Mouse (Mus musculus) ES-CJ7 (cell line): ENCODE data around the gene Grik3.

ENCODE experiments used
- DNase-seq: peaks from one replicate; pipeline ENCODE4 v3.0.0; 2011; ENCODE audit warnings: low read depth, low spot score

The Grik3 gene

GRCm38 (mm10) chr4:125640921-125641663 is 150.6 kb downstream of the Grik3 start:
- no peak for DNase-seq

- DNase-seq = no peak
Observed at GRCm38 (mm10) chr4:125644581-125645568, 154.4 kb downstream of the Grik3 start.

GRCm38 (mm10) chr4:125651676-125652246 is 161.3 kb downstream of the Grik3 start:
- peak; percentile 91 for DNase-seq

GRCm38 (mm10) chr4:125656031-125656430 is 165.5 kb downstream of the Grik3 start:
- DNase-seq = no peak

GRCm38 (mm10) chr4:125658376-125658775 is 167.9 kb downstream of the Grik3 start:
- DNase-seq = no peak

- DNase-seq = no peak
Observed at GRCm38 (mm10) chr4:125661982-125662381, 171.5 kb downstream of the Grik3 start.

GRCm38 (mm10) chr4:125663262-125663661 is 172.8 kb downstream of the Grik3 start:
- DNase-seq = no peak

- no peak for DNase-seq
Observed at GRCm38 (mm10) chr4:125665955-125666354, 175.5 kb downstream of the Grik3 start.

- DNase-seq = no peak
Observed at GRCm38 (mm10) chr4:125682007-125682406, 191.5 kb downstream of the Grik3 start.

GRCm38 (mm10) chr4:125687078-125687477 is 196.6 kb downstream of the Grik3 start:
- no peak for DNase-seq

- DNase-seq = no peak
Observed at GRCm38 (mm10) chr4:125695431-125695830, 204.9 kb downstream of the Grik3 start.

GRCm38 (mm10) chr4:125696182-125696939 is 205.9 kb downstream of the Grik3 start:
- no peak for DNase-seq

GRCm38 (mm10) chr4:125697626-125698025 is 207.1 kb downstream of the Grik3 start:
- DNase-seq = no peak

- DNase-seq = no peak
Observed at GRCm38 (mm10) chr4:125699056-125699455, 208.6 kb downstream of the Grik3 start.

- DNase-seq = no peak
Observed at GRCm38 (mm10) chr4:125700331-125700730, 209.8 kb downstream of the Grik3 start.

- peak; percentile 43 for DNase-seq
Observed at GRCm38 (mm10) chr4:125702607-125703309, 212.3 kb downstream of the Grik3 start.

- peak; percentile 58 for DNase-seq
Observed at GRCm38 (mm10) chr4:125703310-125703690, 212.8 kb downstream of the Grik3 start.

GRCm38 (mm10) chr4:125705746-125706145 is 215.2 kb downstream of the Grik3 start:
- DNase-seq = no peak

- DNase-seq = no peak
Observed at GRCm38 (mm10) chr4:125709716-125710115, 219.2 kb downstream of the Grik3 start.

- DNase-seq = no peak
Observed at GRCm38 (mm10) chr4:125717881-125718280, 227.4 kb downstream of the Grik3 start.
